Mouse (Mus musculus) heart, embryonic 14.5 days (tissue): ENCODE measurements around the gene Tmed1. TPM values are rescaled to one million over a fixed set of nuclear protein-coding genes. Genes with fewer than 3 reads are reported as not detected.
"Not testable (repeated sequence)": the region's sequence is repeated elsewhere in the genome, so short reads cannot be mapped to it uniquely, and the experiment has no call there.

ENCODE experiments used
- ATAC-seq: fragments of 200-750 bp; cut with Nextera tagmentation; 2 replicates; pipeline ENCODE4 v1.8.0; 2017; ENCODE audit warnings: low read depth, moderate TSS enrichment; ENCODE audit not compliant: insufficient number of reproducible peaks, insufficient read depth, low FRiP score
- H3K27ac ChIP-seq, 2 experiments: fragments of 200-500 bp in 1 of 2; fragments of 300-500 bp in 1 of 2; sonication (generic) in 1 of 2; replicated peaks in 1 of 2; 2 replicates each; pipeline ENCODE4 v1.5.1; 2012 to 2014; ENCODE audit warnings: low read depth in 2 of 2, low read length in 2 of 2, control low read depth in 1 of 2, mild to moderate bottlenecking in 1 of 2, mixed read lengths in 1 of 2; ENCODE audit not compliant: control insufficient read depth in 1 of 2, insufficient read depth in 1 of 2
- H3K27me3 ChIP-seq: fragments of 300-500 bp; sonication (generic); 2 replicates; pipeline ENCODE4 v1.6.1; 2014; ENCODE audit warnings: mild to moderate bottlenecking, low read length, control low read depth; ENCODE audit not compliant: control insufficient read depth, insufficient read depth
- H3K36me3 ChIP-seq: fragments of 300-500 bp; sonication (generic); 2 replicates; pipeline ENCODE4 v1.6.1; 2014; ENCODE audit warnings: mild to moderate bottlenecking, control low read depth, low read length, mixed read lengths; ENCODE audit not compliant: control insufficient read depth, insufficient read depth
- H3K4me1 ChIP-seq, 2 experiments: fragments of 200-500 bp in 1 of 2; fragments of 300-500 bp in 1 of 2; sonication (generic) in 1 of 2; 2 replicates each; pipeline ENCODE4 v1.6.1; 2012 to 2014; ENCODE audit warnings: low read length in 2 of 2, control low read depth in 1 of 2, mixed read lengths in 1 of 2; ENCODE audit not compliant: control insufficient read depth in 2 of 2, insufficient read depth in 2 of 2
- H3K4me2 ChIP-seq: fragments of 300-500 bp; sonication (generic); 2 replicates; pipeline ENCODE4 v1.6.1; 2014; ENCODE audit warnings: mild to moderate bottlenecking, low read length
- H3K4me3 ChIP-seq, 2 experiments: fragments of 200-500 bp in 1 of 2; fragments of 300-500 bp in 1 of 2; sonication (generic) in 1 of 2; 2 replicates each; pipeline ENCODE4 v1.5.1; 2012 to 2014; ENCODE audit warnings: low read length in 2 of 2, mild to moderate bottlenecking in 2 of 2, control low read depth in 1 of 2, low read depth in 1 of 2, moderate library complexity in 1 of 2; ENCODE audit not compliant: control insufficient read depth in 1 of 2, insufficient read depth in 1 of 2
- H3K9ac ChIP-seq: fragments of 300-500 bp; sonication (generic); 2 replicates; pipeline ENCODE4 v1.6.1; 2014; ENCODE audit warnings: mild to moderate bottlenecking, low read length
- H3K9me3 ChIP-seq: fragments of 300-500 bp; sonication (generic); 2 replicates; pipeline ENCODE4 v1.6.1; 2016; ENCODE audit warnings: low read length, control low read depth; ENCODE audit not compliant: control insufficient read depth
- WGBS: fragments of 180-500 bp; shearing (Covaris S2); extraction: QIAGEN DNeasy Blood & Tissue Kit; methylation state at CpG from one replicate; pipeline ENCODE4 v1.1.7; 2014; 5-methylcytosine and 5-hydroxymethylcytosine counted together
- polyA plus RNA-seq: library from polyadenylated mRNA; unstranded; fragments of >200 nt; fragmentation: Nextera tagmentation; extraction: Ambion mirVana; gene quantifications from 2 replicates; pipeline ENCODE4 v1.2.1, GENCODE M21; 2014

Gene Tmed1
- polyA plus RNA-seq, 1 experiment from 2014 or later, result 81.4 TPM

- 94% methylated on average over 2 of the region's 2 CpGs for WGBS
- ATAC-seq, result no peak
- H3K4me1 ChIP-seq, result peaks cover 11 to 16% of the 10 kb centered on the region in 2 experiments
- no peak overlapping the region for H3K9ac ChIP-seq
- H3K4me2 ChIP-seq, result no peak overlapping the region
- H3K4me3 ChIP-seq, result no peak overlapping the region
- H3K27ac ChIP-seq, result no peak overlapping the region
- peaks cover 21% of the 10 kb centered on the region for H3K36me3 ChIP-seq
- no peaks in the 10 kb centered on the region for H3K9me3 ChIP-seq
- H3K27me3 ChIP-seq, result no peaks in the 10 kb centered on the region
Measured at GRCm38 (mm10) chr9:21551049-21551448, 41.0 kb upstream of the Tmed1 start.

GRCm38 (mm10) chr9:21547075-21547941 is 37.3 kb upstream of the Tmed1 start:
- peak overlapping the region; percentile 80 to 95 for H3K4me3 ChIP-seq
- under 1% methylated on average over 40 of the region's 66 CpGs for WGBS
- peak overlapping the region; percentile 74 for H3K4me2 ChIP-seq
- ATAC-seq, result peak; percentile 29
- H3K4me1 ChIP-seq, result peaks cover 7 to 13% of the 10 kb centered on the region in 2 experiments
- peak overlapping the region; percentile 96 for H3K9ac ChIP-seq
- H3K27ac ChIP-seq, result peak overlapping the region; percentile 92 to 99
- H3K27me3 ChIP-seq, result no peaks in the 10 kb centered on the region
- H3K9me3 ChIP-seq, result no peaks in the 10 kb centered on the region
- peaks cover 17% of the 10 kb centered on the region for H3K36me3 ChIP-seq

GRCm38 (mm10) chr9:21546789-21547074 is 36.7 kb upstream of the Tmed1 start, which contains the start of gene Carm1:
Carm1 (plus strand) TSS chr9:21546894.
- no peak for ATAC-seq
- H3K36me3 ChIP-seq, result peaks cover 17% of the 10 kb centered on the region
- H3K4me1 ChIP-seq, result peaks cover 7 to 13% of the 10 kb centered on the region in 2 experiments
- H3K9ac ChIP-seq, result peak within 1 kb of the TSS; percentile 96
- peak within 1 kb of the TSS; percentile 98 to 99 for H3K27ac ChIP-seq
- no peaks in the 10 kb centered on the region for H3K27me3 ChIP-seq
- H3K4me2 ChIP-seq, result peak within 1 kb of the TSS; percentile 74
- under 1% methylated on average over 50 of the region's 52 CpGs for WGBS
- no peaks in the 10 kb centered on the region for H3K9me3 ChIP-seq
- peak within 1 kb of the TSS; percentile 80 to 95 for H3K4me3 ChIP-seq

- peaks cover 7 to 13% of the 10 kb centered on the region in 2 experiments for H3K4me1 ChIP-seq
- WGBS, result under 1% methylated on average over 67 of the region's 67 CpGs
- no peaks in the 10 kb centered on the region for H3K9me3 ChIP-seq
- H3K4me2 ChIP-seq, result peak overlapping the region; percentile 74
- peak overlapping the region; percentile 80 to 95 for H3K4me3 ChIP-seq
- H3K36me3 ChIP-seq, result peaks cover 12% of the 10 kb centered on the region
- ATAC-seq, result peak; percentile 96
- H3K9ac ChIP-seq, result peak overlapping the region; percentile 73
- peak overlapping the region; percentile 98 to 99 for H3K27ac ChIP-seq
- no peaks in the 10 kb centered on the region for H3K27me3 ChIP-seq
Measured at GRCm38 (mm10) chr9:21545916-21546788, 36.1 kb upstream of the Tmed1 start.

- H3K4me3 ChIP-seq, result peak overlapping the region; percentile 80 to 95
- ATAC-seq, result peak; percentile 11; the same call in 1 of the 2 replicates
- H3K4me1 ChIP-seq, result peaks cover 7 to 13% of the 10 kb centered on the region in 2 experiments
Measured at GRCm38 (mm10) chr9:21545351-21545915, 35.4 kb upstream of the Tmed1 start.

GRCm38 (mm10) chr9:21542001-21542400 is 31.9 kb upstream of the Tmed1 start:
- not testable (repeated sequence) for H3K9ac ChIP-seq, H3K36me3 ChIP-seq, ATAC-seq, H3K9me3 ChIP-seq, H3K4me2 ChIP-seq, H3K27ac ChIP-seq, H3K27me3 ChIP-seq, H3K4me3 ChIP-seq
- 84% methylated on average over 2 of the region's 2 CpGs for WGBS
- peaks cover 3 to 12% of the 10 kb centered on the region in 2 experiments; a peak in 3 of 4 replicates for H3K4me1 ChIP-seq

More at GRCm38 (mm10) chr9:21545351-21545915, 35.4 kb upstream of the Tmed1 start:
- Histone ChIP-seq H3K9ac (peak overlapping the region; percentile 73), H3K36me3 (peaks cover 5% of the 10 kb centered on the region; the same call in 1 of the 2 replicates), H3K27me3 (no peaks in the 10 kb centered on the region), H3K27ac (peak overlapping the region; percentile 98 to 99), H3K9me3 (no peaks in the 10 kb centered on the region), H3K4me2 (peak overlapping the region; percentile 74)
- 16% methylated on average over 9 of the region's 9 CpGs for WGBS
